Mouse (Mus musculus): ENCODE measurements at regions not wholly inside any gene's neighbourhood (a gene's known extent, or its start where the extent isn't known, plus 50 kb on each side); places are given as distances from the start of the nearest gene placed in this dataset.

DNA sequence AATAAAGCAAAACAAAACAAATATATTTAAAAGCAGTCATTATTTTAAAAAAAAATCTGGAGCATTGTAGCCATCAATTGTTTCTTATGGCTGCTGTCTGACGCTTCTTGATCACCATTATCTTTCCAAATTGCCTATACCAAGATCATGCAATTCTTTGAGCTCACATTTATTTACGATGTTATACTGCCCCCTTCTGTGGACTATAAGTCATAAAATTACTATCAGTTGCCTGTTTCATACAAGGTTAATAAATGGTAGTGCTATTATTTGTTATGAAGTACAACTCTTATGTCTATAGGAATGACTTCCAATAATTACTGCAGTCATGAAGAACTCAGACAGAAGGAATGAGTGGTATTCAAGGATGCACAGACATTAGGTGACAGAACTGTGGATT lies 57.3 kb upstream of the Eda2r start:
- DNase-seq, result no peak

DNA sequence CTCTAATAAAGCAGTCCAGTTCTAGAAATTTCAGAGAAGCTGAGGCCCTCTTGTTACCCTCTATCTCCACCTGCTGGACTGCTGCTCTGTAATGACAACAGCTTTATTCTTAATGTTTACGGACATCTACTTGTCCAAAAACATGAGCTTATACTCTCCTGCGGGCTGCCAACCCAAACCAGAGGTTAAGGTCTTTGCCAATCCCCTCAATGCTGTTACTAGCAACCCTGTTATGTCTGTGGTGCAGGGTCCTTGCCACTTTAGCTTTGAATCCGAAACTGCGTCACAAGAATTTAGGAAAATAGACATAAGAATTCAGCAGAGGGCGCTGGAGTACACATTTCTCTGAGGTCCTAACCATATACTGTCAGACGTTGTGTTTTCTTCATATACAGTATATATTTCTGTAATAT lies 54.4 kb upstream of the Eda2r start:
- peak; percentile 27 to 54 for DNase-seq

All from kidney, postnatal 25 days (tissue).